Mouse (Mus musculus) midbrain, embryonic 16.5 days (tissue): ENCODE measurements at regions not wholly inside any gene's neighbourhood (a gene's known extent, or its start where the extent isn't known, plus 50 kb on each side); places are given as distances from the start of the nearest gene placed in this dataset.
A peak's percentile ranks its signal among the peaks of the same experiment; 100 is the strongest.

Experiments used
- ATAC-seq: fragments of 200-750 bp; cut with Nextera tagmentation; 2 replicates; pipeline ENCODE4 v1.8.0; 2017; ENCODE audit warnings: moderate TSS enrichment
- H3K27ac ChIP-seq: fragments of 300-500 bp; sonication (generic); 2 replicates; pipeline ENCODE4 v1.5.1; 2014; ENCODE audit warnings: mild to moderate bottlenecking, low read length, mixed read lengths
- H3K27me3 ChIP-seq: fragments of 300-500 bp; sonication (generic); 2 replicates; pipeline ENCODE4 v1.6.1; 2014; ENCODE audit warnings: low read depth, low read length, mixed read lengths; ENCODE audit not compliant: control insufficient read depth, insufficient read depth
- H3K36me3 ChIP-seq: fragments of 300-500 bp; sonication (generic); 2 replicates; pipeline ENCODE4 v1.6.1; 2014; ENCODE audit warnings: mild to moderate bottlenecking, low read length, moderate library complexity, mixed read lengths; ENCODE audit not compliant: control insufficient read depth, insufficient read depth
- H3K4me1 ChIP-seq: fragments of 300-500 bp; sonication (generic); 2 replicates; pipeline ENCODE4 v1.6.1; 2014; ENCODE audit warnings: mild to moderate bottlenecking, low read length, mixed read lengths; ENCODE audit not compliant: control insufficient read depth, insufficient read depth
- H3K4me2 ChIP-seq: fragments of 300-500 bp; sonication (generic); 2 replicates; pipeline ENCODE4 v1.6.1; 2014; ENCODE audit warnings: mild to moderate bottlenecking, low read length, mixed read lengths
- H3K4me3 ChIP-seq: fragments of 300-500 bp; sonication (generic); 2 replicates; pipeline ENCODE4 v1.5.1; 2014; ENCODE audit warnings: low read depth, mild to moderate bottlenecking, low read length, moderate library complexity, mixed read lengths
- H3K9ac ChIP-seq: fragments of 300-500 bp; sonication (generic); 2 replicates; pipeline ENCODE4 v1.6.1; 2014; ENCODE audit warnings: low read depth, low read length, mixed read lengths
- H3K9me3 ChIP-seq: fragments of 300-500 bp; sonication (generic); replicated peaks from 2 replicates; pipeline ENCODE4 v1.6.1; 2014; ENCODE audit warnings: mild to moderate bottlenecking, low read length, mixed read lengths; ENCODE audit not compliant: control insufficient read depth, poor library complexity, severe bottlenecking
- WGBS: fragments of 180-500 bp; shearing (Covaris S2); extraction: QIAGEN DNeasy Blood & Tissue Kit; methylation state at CpG from one replicate; pipeline ENCODE4 v1.1.7; 2014; 5-methylcytosine and 5-hydroxymethylcytosine counted together

DNA sequence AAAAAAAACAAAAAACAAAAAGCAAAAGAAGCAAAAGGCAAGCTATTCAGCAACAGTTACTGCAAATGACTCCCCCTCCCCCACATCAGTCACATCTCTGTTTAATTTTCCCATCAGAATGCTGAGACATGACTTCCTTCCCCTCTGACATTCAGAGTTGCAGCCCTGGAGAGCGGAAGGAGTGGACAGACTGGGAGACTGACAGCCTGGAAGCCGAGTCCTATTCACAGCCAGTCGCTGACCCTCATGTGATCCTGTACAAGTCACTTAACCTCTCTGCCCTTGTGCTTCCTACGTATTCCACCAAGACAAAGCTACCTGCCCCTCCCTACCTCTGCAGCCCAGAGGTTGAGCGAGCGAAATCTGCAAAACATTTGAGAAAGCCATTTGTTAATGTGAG is 161.2 kb downstream of the Barhl2 start:
- H3K4me3 ChIP-seq: no peak overlapping the region
- H3K4me1 ChIP-seq: no peaks in the 10 kb centered on the region
- no peak overlapping the region for H3K27ac ChIP-seq
- ATAC-seq: no peak
- H3K27me3 ChIP-seq: no peaks in the 10 kb centered on the region; the same call in 1 of the 2 replicates
- no peak overlapping the region for H3K4me2 ChIP-seq
- no peaks in the 10 kb centered on the region for H3K36me3 ChIP-seq
- no peak overlapping the region for H3K9ac ChIP-seq
- no peaks in the 10 kb centered on the region for H3K9me3 ChIP-seq
- 13% methylated on average over 6 of the region's 6 CpGs for WGBS

DNA sequence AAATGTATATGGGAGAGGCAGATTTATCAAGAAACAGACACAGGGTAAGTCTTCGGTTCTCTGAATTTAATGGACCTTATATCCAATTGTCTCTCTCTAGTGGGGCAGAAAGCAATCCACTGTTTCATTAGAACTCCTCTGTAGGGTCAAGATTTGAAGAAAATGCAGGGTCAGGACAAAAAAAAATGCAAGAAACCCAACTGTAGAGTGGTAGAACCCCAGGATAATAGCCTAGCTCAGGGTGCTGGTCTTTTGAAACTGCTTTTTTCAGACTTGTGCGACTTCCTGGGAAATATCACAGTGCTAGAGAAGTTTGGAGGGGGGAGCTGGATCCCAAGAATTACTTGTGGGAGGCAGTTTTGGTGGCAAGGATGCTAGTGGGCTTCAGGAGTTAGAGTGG is 162.0 kb downstream of the Barhl2 start:
- no peaks in the 10 kb centered on the region for H3K4me1 ChIP-seq
- no peak overlapping the region for H3K9ac ChIP-seq
- H3K4me2 ChIP-seq: no peak overlapping the region
- no peaks in the 10 kb centered on the region; the same call in 1 of the 2 replicates for H3K27me3 ChIP-seq
- H3K36me3 ChIP-seq: no peaks in the 10 kb centered on the region
- no peak for ATAC-seq
- no peaks in the 10 kb centered on the region for H3K9me3 ChIP-seq
- 8% methylated on average over 2 of the region's 2 CpGs for WGBS
- H3K4me3 ChIP-seq: no peak overlapping the region
- no peak overlapping the region for H3K27ac ChIP-seq

DNA sequence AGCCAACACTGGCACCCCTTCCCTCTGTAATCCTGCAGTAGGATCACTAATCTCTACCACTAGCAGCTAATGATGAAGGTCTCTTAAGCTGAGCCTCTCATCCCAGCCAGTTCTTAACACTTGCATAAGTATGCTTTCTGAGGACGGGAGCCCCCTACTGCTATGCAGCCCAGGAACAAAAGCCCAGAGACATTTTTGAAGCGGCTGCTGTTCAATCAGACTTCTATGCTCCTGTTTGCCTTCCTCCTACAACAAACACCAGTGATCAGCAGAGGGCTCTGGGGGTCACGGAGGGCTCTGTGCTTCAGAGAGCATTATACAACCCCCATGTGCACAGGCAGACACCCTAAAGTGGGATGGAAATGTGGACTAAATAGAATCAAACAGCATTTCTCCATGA is 162.4 kb downstream of the Barhl2 start:
- Histone ChIP-seq H3K27me3 (no peaks in the 10 kb centered on the region; the same call in 1 of the 2 replicates), H3K4me1 (no peaks in the 10 kb centered on the region), H3K4me2 (no peak overlapping the region), H3K4me3 (no peak overlapping the region), H3K36me3 (no peaks in the 10 kb centered on the region), H3K27ac (no peak overlapping the region), H3K9ac (no peak overlapping the region; the same call in 1 of the 2 replicates), H3K9me3 (no peaks in the 10 kb centered on the region)
- 4% methylated on average over 3 of the region's 3 CpGs for WGBS
- ATAC-seq: no peak

DNA sequence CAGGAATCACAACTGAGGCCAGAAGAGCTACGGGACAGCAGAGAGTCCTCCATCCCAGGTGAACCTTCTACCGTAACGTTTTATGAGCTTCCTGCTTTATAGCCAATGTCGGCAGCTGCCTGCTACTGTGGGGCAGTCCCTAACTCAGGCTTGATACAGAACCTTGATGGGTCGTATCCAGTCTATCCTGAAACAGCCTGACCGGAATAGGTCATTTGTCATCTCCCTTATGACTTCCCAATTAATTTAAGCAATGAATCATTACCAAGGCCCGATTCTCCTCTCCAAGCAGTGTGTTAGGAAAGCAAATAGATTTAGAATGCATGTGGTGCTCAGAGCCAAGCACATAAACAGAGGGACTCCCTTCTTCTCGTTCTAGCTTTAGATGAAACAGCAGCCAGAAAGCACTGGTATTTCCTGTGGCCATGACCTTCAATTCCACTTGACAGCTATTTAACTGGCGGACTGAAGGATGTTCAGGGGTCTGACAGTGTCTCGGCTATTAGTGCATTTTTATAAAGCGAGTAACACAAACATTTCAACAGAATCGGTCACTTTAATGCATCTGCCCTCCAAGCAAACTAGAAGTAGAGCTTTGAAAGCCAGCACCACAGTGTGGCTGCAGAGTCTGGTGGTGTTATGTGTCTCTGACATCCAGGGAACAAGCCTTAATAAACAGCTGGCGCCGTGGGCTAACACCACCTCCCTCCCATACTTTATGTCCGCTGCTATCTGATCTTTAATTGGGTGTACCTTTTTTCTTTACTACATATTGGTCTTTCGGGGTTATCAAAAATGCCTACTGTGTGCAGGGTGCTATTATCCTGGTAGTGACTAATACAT is 165.4 kb downstream of the Barhl2 start:
- H3K9me3 ChIP-seq: no peaks in the 10 kb centered on the region
- H3K4me3 ChIP-seq: no peak overlapping the region
- ATAC-seq: no peak
- 81% methylated on average over 16 of the region's 16 CpGs for WGBS
- no peaks in the 10 kb centered on the region; the same call in 1 of the 2 replicates for H3K27me3 ChIP-seq
- H3K27ac ChIP-seq: no peak overlapping the region
- H3K9ac ChIP-seq: no peak overlapping the region
- no peak overlapping the region for H3K4me2 ChIP-seq
- no peaks in the 10 kb centered on the region for H3K36me3 ChIP-seq
- no peaks in the 10 kb centered on the region for H3K4me1 ChIP-seq

DNA sequence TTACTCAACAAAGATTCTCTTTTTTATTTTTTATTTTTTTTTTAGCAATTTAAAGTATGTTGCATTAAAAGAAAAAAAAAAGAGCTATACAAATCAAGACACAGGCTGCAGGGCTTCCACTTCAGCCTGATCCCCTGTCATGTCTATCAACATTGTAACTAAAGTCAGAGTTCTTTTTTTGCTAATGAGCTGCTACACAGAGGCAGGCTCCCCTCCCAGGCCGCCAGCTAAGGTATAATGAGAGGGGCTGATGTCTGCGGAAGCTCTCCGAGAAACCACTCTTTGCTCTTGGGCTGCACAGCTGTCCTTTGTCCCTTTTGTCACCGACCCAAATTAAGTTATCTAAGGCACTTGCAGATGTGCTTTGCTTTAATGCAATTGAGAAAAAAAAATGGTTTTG is 172.8 kb downstream of the Barhl2 start:
- Histone ChIP-seq H3K4me2 (no peak overlapping the region), H3K9ac (no peak overlapping the region), H3K4me1 (peaks cover 5% of the 10 kb centered on the region), H3K4me3 (no peak overlapping the region), H3K27ac (no peak overlapping the region), H3K9me3 (no peaks in the 10 kb centered on the region), H3K36me3 (no peaks in the 10 kb centered on the region), H3K27me3 (no peaks in the 10 kb centered on the region)
- 5% methylated on average over 4 of the region's 4 CpGs for WGBS
- ATAC-seq: peak; percentile 42; the same call in 1 of the 2 replicates

DNA sequence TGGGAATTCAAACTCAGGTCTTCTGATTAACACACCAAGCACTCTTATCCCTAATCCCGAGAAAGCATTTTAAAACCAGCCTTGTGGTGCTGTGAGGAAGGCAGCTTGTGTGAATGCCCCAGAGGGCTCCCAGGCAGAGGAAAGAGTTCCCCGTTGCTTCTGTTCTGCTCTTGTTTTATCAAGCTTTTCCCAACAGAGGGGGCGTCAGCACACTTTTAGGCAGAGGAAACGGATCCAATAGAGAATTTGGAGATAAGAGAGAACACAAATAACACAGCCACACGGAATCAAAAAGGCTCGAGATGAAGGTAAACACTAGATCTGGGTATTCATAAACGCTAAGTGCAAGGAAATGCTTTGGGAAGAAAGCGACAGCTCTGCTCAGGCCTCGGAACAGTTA is 173.2 kb downstream of the Barhl2 start:
- no peak for ATAC-seq
- no peaks in the 10 kb centered on the region; the same call in 1 of the 2 replicates for H3K9me3 ChIP-seq
- no peaks in the 10 kb centered on the region for H3K27me3 ChIP-seq
- H3K9ac ChIP-seq: no peak overlapping the region
- peaks cover 5% of the 10 kb centered on the region for H3K4me1 ChIP-seq
- H3K27ac ChIP-seq: no peak overlapping the region
- no peak overlapping the region for H3K4me2 ChIP-seq
- WGBS: 9% methylated on average over 9 of the region's 9 CpGs
- no peak overlapping the region for H3K4me3 ChIP-seq
- no peaks in the 10 kb centered on the region for H3K36me3 ChIP-seq

DNA sequence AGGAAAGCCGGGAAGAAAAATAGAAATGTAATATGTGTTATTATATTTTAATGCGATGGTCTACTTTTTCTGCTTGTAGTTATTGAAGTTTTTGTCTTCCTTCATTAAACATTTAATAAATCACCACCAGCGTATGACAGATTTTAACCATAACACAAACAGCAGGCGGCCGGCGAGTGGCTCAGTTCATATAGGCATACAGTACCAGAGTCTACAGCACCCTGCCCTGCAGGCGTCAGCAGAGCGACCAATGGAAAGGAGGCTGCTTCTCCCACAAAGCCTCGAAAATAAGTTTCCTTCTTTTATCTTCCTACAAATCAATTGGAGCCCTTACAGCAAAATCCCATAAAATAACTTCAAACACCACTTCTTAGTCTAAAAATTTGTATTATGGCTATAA is 175.3 kb downstream of the Barhl2 start:
- Histone ChIP-seq H3K36me3 (no peaks in the 10 kb centered on the region), H3K9ac (no peak overlapping the region), H3K4me2 (no peak overlapping the region), H3K4me1 (peaks cover 5% of the 10 kb centered on the region), H3K27ac (no peak overlapping the region), H3K9me3 (no peaks in the 10 kb centered on the region; the same call in 1 of the 2 replicates), H3K4me3 (no peak overlapping the region), H3K27me3 (no peaks in the 10 kb centered on the region)
- no peak for ATAC-seq
- 71% methylated on average over 9 of the region's 9 CpGs for WGBS

DNA sequence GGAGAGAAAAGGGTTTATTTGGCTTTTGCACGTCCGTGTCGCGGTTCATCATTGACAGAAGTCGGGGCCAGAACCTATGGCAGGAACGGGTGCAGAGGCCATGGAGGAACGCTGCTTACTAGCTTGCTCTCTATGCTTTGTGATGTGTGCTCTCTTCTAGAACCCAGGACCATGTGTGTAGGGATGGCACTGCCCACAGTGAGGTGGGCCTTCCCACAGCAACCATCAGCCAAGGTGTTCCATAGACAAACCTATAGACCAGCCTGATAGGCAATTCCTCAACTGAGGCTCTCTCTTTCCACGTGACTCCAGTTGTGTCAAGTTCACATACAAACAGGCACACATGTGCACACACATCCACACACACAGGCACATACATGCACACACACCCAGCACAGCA is 180.2 kb downstream of the Barhl2 start:
- Histone ChIP-seq H3K4me2 (no peak overlapping the region), H3K4me1 (no peaks in the 10 kb centered on the region), H3K27ac (no peak overlapping the region), H3K36me3 (no peaks in the 10 kb centered on the region), H3K9ac (no peak overlapping the region), H3K27me3 (no peaks in the 10 kb centered on the region), H3K9me3 (no peaks in the 10 kb centered on the region; the same call in 1 of the 2 replicates), H3K4me3 (no peak overlapping the region)
- WGBS: 86% methylated on average over 8 of the region's 8 CpGs
- no peak for ATAC-seq

DNA sequence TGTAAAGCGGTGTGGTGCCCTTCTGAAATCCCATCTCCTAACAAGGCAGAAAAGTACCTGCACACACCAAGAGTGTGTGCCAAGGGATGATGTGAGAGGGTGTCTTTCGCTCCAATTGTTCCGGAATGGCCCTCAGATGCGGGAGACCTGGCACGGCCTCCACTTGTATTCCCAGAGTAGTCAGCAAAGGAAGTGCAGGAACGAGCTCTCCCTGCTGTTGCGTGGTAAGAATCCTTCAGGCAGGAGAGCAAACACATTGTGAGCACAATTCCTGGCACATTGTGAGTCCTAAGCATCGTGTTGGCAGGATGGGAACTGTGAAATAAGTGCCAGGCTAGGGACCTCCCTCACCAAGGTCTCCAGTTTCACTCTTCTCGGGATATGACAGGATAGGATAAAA is 180.7 kb downstream of the Barhl2 start:
- no peak overlapping the region for H3K4me3 ChIP-seq
- no peak overlapping the region for H3K27ac ChIP-seq
- no peak for ATAC-seq
- no peak overlapping the region for H3K9ac ChIP-seq
- no peaks in the 10 kb centered on the region; the same call in 1 of the 2 replicates for H3K9me3 ChIP-seq
- H3K4me2 ChIP-seq: no peak overlapping the region
- WGBS: 76% methylated on average over 9 of the region's 9 CpGs
- no peaks in the 10 kb centered on the region for H3K27me3 ChIP-seq
- no peaks in the 10 kb centered on the region for H3K4me1 ChIP-seq
- no peaks in the 10 kb centered on the region for H3K36me3 ChIP-seq
